Mouse (Mus musculus) bone marrow, adult 2 months (tissue): ENCODE measurements around the gene AI597479.

ENCODE experiments used
- CTCF ChIP-seq: fragments of 200-500 bp; IDR thresholded peaks from 2 replicates; pipeline ENCODE4 v1.5.1; 2011; ENCODE audit warnings: low read length, control low read depth; ENCODE audit not compliant: control insufficient read depth, insufficient read depth
- POLR2A ChIP-seq: fragments of 200-500 bp; IDR thresholded peaks from 2 replicates; pipeline ENCODE4 v1.6.1; 2011; ENCODE audit warnings: low read depth, mild to moderate bottlenecking, control low read depth, low read length, borderline replicate concordance; ENCODE audit not compliant: control insufficient read depth

GRCm38 (mm10) chr1:43159429-43159828 is 60.9 kb downstream of the AI597479 start:
- TF ChIP-seq CTCF (no peak), POLR2A (no peak)
